Mouse (Mus musculus): ENCODE measurements around the gene Nhsl1. TPM values are rescaled to one million over a fixed set of nuclear protein-coding genes. Genes with fewer than 3 reads are reported as not detected.

The Nhsl1 gene
- polyA plus RNA-seq, 2 experiments = 0.50 to 0.64 TPM

DNA sequence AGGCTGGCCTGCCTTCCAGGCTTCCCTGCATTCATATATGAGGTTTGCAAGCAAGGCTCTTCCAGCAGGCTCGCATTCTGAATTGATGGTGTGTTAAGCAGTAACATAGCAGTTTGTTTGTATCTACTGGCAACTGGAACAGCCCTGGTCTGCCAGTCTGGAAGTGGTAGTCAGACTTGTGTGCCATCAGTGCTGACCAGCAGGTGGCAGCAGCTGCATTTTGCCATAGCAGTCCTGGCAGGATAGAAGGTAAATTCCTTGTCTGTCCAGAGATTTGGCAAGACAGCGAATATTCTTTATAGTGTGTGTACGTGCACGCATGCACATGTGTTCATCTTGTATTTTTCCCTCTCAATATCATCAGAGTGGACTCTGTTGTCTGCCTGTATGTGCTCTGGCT lies 134.6 kb downstream of the Nhsl1 start:
- 34% methylated on average over 4 of the region's 4 CpGs for WGBS (ENCODE audit: insufficient replicate concordance)
- H3K9me3 ChIP-seq (ENCODE audit: control insufficient read depth, low read length) = no peaks in the 10 kb centered on the region
- H3K36me3 ChIP-seq (replicated peaks; ENCODE audit: control insufficient read depth, insufficient read depth, low read depth) = no peaks in the 10 kb centered on the region
- no peak overlapping the region for H3K4me2 ChIP-seq (ENCODE audit: low read depth)
- DNase-seq (ENCODE audit: low read depth in 3 of 3, low spot score in 3 of 3) = peak in 2 of 3 experiments; percentile 31 to 35
- no peak overlapping the region for H3K4me3 ChIP-seq (ENCODE audit: insufficient read depth in 1 of 2, low read depth in 2 of 2, low read length in 2 of 2)
- no peak for TF ChIP-seq EP300 (IDR thresholded peaks at IDR 0.05; ENCODE audit: low read depth)
- TF ChIP-seq CTCF (IDR thresholded peaks at IDR 0.05; ENCODE audit: low read depth) = peak; percentile 93
- H3K27ac ChIP-seq = no peak overlapping the region
- no peaks in the 10 kb centered on the region for H3K27me3 ChIP-seq (ENCODE audit: control insufficient read depth, insufficient read depth, low read length)
- H3K9ac ChIP-seq (replicated peaks) = no peak overlapping the region
- peak; percentile 46; the same call in 1 of the 2 replicates for ATAC-seq (ENCODE audit: insufficient read depth)
- peaks cover 5 to 13% of the 10 kb centered on the region in 2 experiments for H3K4me1 ChIP-seq (replicated peaks; ENCODE audit: control insufficient read depth in 2 of 2, insufficient read depth in 2 of 2, low read length in 1 of 2)

DNA sequence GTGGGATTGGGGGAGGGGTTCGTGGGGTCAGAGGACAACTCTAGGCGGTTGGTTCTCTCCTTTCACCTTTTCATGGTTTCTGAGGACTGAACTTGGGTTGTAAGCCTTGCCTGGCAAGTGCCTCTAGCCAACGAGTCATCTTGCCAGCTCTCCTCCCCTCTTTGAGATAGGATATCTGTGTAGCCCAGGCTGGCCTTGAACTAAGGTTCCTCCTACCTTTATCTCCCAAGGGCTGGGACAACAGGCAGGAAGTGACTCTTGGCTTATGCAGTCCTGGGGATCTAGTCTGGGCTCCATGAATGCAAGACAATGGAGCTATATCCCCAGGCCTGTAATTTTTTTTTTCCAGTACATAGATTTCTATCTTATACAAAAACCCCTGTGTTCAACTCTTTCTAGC lies 135.4 kb downstream of the Nhsl1 start:
- WGBS (ENCODE audit: insufficient replicate concordance) = 32% methylated on average over 3 of the region's 3 CpGs
- H3K27ac ChIP-seq = no peak overlapping the region
- DNase-seq (ENCODE audit: low read depth in 3 of 3, low spot score in 3 of 3) = peak in 2 of 3 experiments; percentile 24 to 45

DNA sequence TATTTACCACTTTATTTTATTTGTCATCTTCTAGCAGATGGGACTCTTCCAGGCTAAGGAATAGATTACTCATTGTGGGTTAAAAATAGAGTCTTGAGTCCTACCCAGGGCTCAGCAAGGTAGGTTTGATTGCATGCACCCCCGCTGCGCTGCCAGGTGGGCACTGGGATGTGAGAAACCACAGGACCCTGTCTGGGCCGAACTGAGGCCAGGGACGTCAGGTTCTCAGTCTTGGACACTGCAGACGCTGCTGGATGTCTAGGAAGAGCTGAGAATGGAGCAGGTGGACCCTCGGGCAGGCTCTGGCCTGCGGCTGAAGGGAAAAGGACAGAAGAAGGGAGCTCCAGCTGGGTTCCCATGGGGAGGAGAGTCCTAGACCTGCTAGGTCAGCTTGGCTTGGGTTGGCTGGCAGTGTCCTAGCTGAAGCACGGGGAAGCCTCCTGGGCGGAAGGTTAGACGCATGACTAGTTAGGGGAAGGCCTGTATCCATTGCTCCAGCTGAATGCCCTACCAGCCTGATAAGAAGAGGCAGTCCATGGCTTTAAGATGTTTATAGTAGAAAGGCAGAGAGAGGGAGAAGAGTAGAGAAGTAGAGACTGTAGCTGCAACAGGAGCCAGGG lies 136.6 kb downstream of the Nhsl1 start:
- no peak for DNase-seq (ENCODE audit: low read depth in 3 of 3, low spot score in 3 of 3)
- Histone ChIP-seq H3K4me3 (ENCODE audit: insufficient read depth in 1 of 2, low read depth in 2 of 2, low read length in 2 of 2) (no peak overlapping the region), H3K4me2 (ENCODE audit: low read depth) (no peak overlapping the region), H3K9ac (replicated peaks) (no peak overlapping the region), H3K4me1 (replicated peaks; ENCODE audit: control insufficient read depth in 2 of 2, insufficient read depth in 2 of 2, low read length in 1 of 2) (peaks cover 5 to 13% of the 10 kb centered on the region in 2 experiments), H3K27ac (no peak overlapping the region), H3K9me3 (ENCODE audit: control insufficient read depth, low read length) (no peaks in the 10 kb centered on the region), H3K27me3 (ENCODE audit: control insufficient read depth, insufficient read depth, low read length) (no peaks in the 10 kb centered on the region), H3K36me3 (replicated peaks; ENCODE audit: control insufficient read depth, insufficient read depth, low read depth) (no peaks in the 10 kb centered on the region)
- no peak for TF ChIP-seq CTCF (IDR thresholded peaks at IDR 0.05; ENCODE audit: low read depth)
- no peak for TF ChIP-seq EP300 (IDR thresholded peaks at IDR 0.05; ENCODE audit: low read depth)
- 81% methylated on average over 10 of the region's 10 CpGs for WGBS (ENCODE audit: insufficient replicate concordance)
- ATAC-seq (ENCODE audit: insufficient read depth) = no peak

More for the DNA sequence above, 135.4 kb downstream of the Nhsl1 start:
- TF ChIP-seq CTCF (IDR thresholded peaks at IDR 0.05; ENCODE audit: low read depth) (no peak), EP300 (IDR thresholded peaks at IDR 0.05; ENCODE audit: low read depth) (no peak; the same call in 1 of the 2 replicates)
- Histone ChIP-seq H3K36me3 (replicated peaks; ENCODE audit: control insufficient read depth, insufficient read depth, low read depth) (no peaks in the 10 kb centered on the region), H3K4me1 (replicated peaks; ENCODE audit: control insufficient read depth in 2 of 2, insufficient read depth in 2 of 2, low read length in 1 of 2) (peaks cover 5 to 13% of the 10 kb centered on the region in 2 experiments), H3K4me3 (ENCODE audit: insufficient read depth in 1 of 2, low read depth in 2 of 2, low read length in 2 of 2) (no peak overlapping the region), H3K4me2 (ENCODE audit: low read depth) (no peak overlapping the region), H3K9ac (replicated peaks) (no peak overlapping the region), H3K9me3 (ENCODE audit: control insufficient read depth, low read length) (no peaks in the 10 kb centered on the region), H3K27me3 (ENCODE audit: control insufficient read depth, insufficient read depth, low read length) (no peaks in the 10 kb centered on the region)
- peak; percentile 84 for ATAC-seq (ENCODE audit: insufficient read depth)

DNA sequence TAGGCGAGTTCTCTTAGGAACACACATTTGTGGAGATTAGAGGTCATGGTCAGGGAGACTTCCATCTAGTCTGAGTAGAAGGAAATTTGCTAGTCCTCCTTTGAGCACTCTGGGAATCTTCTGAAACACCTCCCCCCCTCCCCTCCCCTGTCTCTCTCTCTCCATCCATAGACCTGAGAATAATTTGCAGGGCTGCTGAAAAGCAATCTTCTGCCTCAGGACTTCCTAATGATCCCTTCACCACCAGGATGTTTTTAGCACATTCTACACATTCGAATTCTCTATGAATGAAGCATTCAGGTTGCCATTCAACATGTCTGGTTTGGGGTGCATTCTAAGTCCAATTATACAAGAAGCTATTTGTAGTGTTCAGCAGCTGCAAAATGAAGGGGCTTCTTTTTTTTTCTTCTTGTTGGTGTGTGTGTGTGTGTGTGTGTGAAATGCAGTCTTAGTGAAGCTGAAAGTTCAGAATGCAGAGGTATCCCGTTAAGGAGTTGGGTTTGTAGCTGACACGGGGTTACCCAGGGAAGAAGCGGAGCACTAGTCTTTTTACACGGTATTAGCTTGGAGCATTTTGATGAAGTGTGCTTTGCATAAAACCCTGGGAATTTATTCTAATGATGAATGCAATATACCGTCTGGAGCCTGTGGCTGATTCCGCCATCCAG lies 139.2 kb downstream of the Nhsl1 start:
- no peak overlapping the region for H3K9ac ChIP-seq (replicated peaks)
- H3K9me3 ChIP-seq (ENCODE audit: control insufficient read depth, low read length) = no peaks in the 10 kb centered on the region
- H3K36me3 ChIP-seq (replicated peaks; ENCODE audit: control insufficient read depth, insufficient read depth, low read depth) = no peaks in the 10 kb centered on the region
- no peak overlapping the region for H3K4me2 ChIP-seq (ENCODE audit: low read depth)
- H3K4me3 ChIP-seq (ENCODE audit: insufficient read depth in 1 of 2, low read depth in 2 of 2, low read length in 2 of 2) = no peak overlapping the region
- ATAC-seq (ENCODE audit: insufficient read depth) = no peak
- no peak overlapping the region for H3K27ac ChIP-seq
- H3K27me3 ChIP-seq (ENCODE audit: control insufficient read depth, insufficient read depth, low read length) = no peaks in the 10 kb centered on the region
- 67% methylated on average over 8 of the region's 8 CpGs for whole genome bisulfite sequencing (ENCODE audit: insufficient replicate concordance)
- no peak for DNase-seq (ENCODE audit: low read depth in 3 of 3, low spot score in 3 of 3)
- TF ChIP-seq CTCF (IDR thresholded peaks at IDR 0.05; ENCODE audit: low read depth) (no peak), EP300 (IDR thresholded peaks at IDR 0.05; ENCODE audit: low read depth) (no peak)
- H3K4me1 ChIP-seq (replicated peaks; ENCODE audit: control insufficient read depth in 2 of 2, insufficient read depth in 2 of 2, low read length in 1 of 2) = peaks cover 5 to 13% of the 10 kb centered on the region in 2 experiments

DNA sequence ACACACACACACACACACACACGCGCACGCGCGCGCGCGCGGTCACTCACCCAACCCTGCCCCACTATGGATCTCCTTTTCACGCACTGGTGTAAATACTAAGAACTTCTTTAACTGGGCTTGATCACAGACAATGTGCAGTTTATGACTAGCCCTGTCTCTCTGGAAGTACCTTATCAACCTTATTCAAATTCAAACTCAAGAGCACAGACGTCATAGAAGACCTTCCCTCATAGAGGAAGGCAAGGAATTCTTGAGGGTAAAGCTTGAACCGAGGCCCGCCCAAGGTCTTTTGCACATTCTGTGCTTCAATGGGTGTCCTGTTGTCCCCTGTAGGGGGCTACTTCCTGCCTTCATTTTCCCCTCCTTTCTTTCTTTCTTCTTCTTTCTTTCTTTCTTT lies 142.6 kb downstream of the Nhsl1 start:
- DNase-seq (ENCODE audit: low read depth in 3 of 3, low spot score in 3 of 3) (no peak), ATAC-seq (ENCODE audit: insufficient read depth) (no peak)
- Histone ChIP-seq H3K27me3 (ENCODE audit: control insufficient read depth, insufficient read depth, low read length) (no peaks in the 10 kb centered on the region), H3K9me3 (ENCODE audit: control insufficient read depth, low read length) (no peaks in the 10 kb centered on the region), H3K36me3 (replicated peaks; ENCODE audit: control insufficient read depth, insufficient read depth, low read depth) (no peaks in the 10 kb centered on the region), H3K9ac (replicated peaks) (no peak overlapping the region), H3K4me3 (ENCODE audit: insufficient read depth in 1 of 2, low read depth in 2 of 2, low read length in 2 of 2) (no peak overlapping the region), H3K4me2 (ENCODE audit: low read depth) (no peak overlapping the region), H3K4me1 (replicated peaks; ENCODE audit: control insufficient read depth in 2 of 2, insufficient read depth in 2 of 2, low read length in 1 of 2) (no peaks in the 10 kb centered on the region), H3K27ac (no peak overlapping the region)
- TF ChIP-seq CTCF (IDR thresholded peaks at IDR 0.05; ENCODE audit: low read depth) = no peak
- no peak for TF ChIP-seq EP300 (IDR thresholded peaks at IDR 0.05; ENCODE audit: low read depth)
- 85% methylated on average over 13 of the region's 13 CpGs for WGBS (ENCODE audit: insufficient replicate concordance)

Measured in liver, embryonic 14.5 days (tissue).